Mouse (Mus musculus): Measurements from ENCODE around the gene Cd27.

DNA sequence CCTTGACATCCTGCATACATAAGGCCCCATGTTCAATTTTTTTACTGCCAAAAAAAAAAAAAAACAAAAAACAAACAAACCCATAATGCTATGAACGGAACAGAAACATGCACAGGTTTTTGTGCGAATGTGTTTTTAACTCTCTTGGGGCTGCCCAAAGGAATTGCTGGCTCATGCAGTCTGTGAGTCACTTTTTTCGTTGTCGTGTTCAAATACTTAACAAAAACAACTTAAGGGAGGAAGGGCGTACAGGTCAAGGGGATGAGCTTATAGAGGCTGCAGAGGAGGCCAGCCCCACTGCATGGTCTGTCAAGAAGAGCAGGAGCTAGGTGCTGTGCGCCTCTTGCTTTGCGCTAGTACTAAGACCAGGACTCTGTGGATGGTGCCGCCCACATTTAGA is 15.9 kb upstream of the Cd27 start:
- TF ChIP-seq EP300 (IDR thresholded peaks at IDR 0.05) (no peak), CTCF (IDR thresholded peaks at IDR 0.05) (no peak)
